Mouse (Mus musculus) layer of hippocampus, adult 8-10 months (tissue): ENCODE data around the gene Gm10097. TPM values are rescaled to one million over a fixed set of nuclear protein-coding genes. Genes with fewer than 3 reads are reported as not detected.

Source experiments
- DNase-seq, 2 experiments: peaks; one replicate each; pipeline ENCODE4 v3.0.0; 2022; ENCODE audit warnings: low spot score in 2 of 2
- total RNA-seq, 4 experiments: library from RNA; stranded (reverse); gene quantifications; 2 replicates each; pipeline ENCODE4 v1.2.4; 2022

Gm10097 gene
- total RNA-seq, 4 experiments from 2014 or later = not detected

DNA sequence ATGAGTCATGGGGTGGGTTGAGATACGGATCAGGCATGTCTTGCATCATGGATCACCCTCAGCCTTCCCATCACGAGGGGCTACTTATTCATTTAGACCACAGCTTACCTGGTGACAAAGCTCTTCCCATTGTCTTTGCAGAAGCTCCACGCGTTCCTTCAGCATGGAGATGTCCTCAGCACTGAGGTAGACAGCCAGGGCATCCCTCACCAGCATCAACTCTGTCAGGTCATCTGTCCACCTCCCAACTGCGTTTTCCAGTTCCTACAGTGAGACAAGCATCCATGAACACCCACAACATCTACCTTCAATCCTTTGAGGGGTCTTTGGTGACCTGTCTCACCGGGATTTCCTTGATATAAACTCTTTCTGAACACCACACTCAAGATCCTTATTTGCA is 14.7 kb downstream of the Gm10097 start:
- no peak for DNase-seq

DNA sequence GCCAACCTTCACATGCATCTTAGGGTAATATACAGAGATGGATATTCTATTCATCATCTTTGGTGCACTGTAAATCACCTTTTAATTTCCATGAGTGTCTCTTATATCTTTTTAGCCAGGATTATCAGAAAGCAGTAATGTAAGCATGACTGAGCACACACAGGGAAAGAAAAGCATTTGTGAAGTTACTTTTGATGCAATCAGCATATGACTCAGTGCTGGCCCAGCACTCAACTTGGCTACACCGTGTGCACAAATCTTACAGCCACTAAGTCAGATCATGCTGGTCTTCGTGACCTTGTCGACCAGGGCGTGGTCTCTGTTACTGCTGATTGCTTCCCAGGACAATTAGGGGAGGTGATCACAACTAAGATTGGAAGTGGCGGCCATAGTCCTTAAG is 16.8 kb downstream of the Gm10097 start:
- DNase-seq = no peak

DNA sequence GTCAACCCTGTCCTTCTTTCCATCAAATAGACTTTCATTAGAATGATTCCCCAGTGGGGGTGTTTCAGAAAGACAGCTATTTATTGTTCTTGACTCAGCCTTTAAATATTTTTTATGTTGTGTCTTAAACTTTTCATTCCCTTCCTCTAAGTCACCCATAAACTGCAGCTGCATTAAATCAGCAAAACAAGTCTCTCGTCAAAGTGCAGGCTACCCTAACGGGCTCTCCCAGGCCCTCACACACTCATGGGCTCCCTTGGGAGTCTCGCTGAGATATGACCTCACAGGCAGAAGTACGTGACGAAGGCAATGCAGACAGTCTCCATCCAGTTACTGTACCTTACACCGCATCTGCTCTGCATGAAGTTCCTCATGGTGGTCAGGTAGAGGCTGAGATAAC is 17.3 kb downstream of the Gm10097 start:
- no peak for DNase-seq

DNA sequence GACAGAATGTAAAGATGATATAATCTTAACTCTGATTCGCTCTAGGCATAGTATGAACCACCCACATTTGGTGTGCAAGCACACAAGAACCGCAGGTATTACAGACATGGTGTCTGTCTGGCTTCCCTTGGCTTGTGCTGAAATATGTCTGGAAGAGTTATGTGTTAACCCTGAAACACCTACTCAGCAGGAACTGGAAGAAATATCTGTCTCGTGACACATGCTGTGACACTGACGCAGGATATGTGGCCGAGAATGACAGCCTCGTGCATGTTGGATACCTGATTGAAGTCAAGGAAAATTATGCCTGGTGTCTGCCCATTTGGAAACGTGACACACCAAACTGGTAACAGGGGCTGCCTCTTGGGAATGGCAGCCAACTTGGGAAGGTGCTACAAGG is 18.3 kb downstream of the Gm10097 start:
- DNase-seq = no peak

DNA sequence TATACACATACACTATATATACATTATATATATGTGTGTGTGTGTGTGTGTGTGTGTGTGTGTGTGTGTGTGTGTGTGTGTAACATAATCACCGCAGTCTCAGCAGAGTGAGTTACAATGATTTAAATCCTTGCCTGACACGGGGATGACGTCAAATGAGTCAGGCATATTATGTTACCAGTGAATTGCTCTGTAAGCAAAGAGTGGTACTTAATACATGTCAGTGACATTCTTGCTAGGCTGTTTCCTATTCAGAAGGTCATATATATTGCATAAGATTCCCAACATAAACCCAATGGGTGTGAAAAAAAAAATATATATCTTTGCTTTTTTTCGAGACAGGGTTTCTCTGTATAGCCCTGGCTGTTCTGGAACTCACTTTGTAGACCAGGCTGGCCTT is 20.1 kb downstream of the Gm10097 start:
- no peak for DNase-seq

DNA sequence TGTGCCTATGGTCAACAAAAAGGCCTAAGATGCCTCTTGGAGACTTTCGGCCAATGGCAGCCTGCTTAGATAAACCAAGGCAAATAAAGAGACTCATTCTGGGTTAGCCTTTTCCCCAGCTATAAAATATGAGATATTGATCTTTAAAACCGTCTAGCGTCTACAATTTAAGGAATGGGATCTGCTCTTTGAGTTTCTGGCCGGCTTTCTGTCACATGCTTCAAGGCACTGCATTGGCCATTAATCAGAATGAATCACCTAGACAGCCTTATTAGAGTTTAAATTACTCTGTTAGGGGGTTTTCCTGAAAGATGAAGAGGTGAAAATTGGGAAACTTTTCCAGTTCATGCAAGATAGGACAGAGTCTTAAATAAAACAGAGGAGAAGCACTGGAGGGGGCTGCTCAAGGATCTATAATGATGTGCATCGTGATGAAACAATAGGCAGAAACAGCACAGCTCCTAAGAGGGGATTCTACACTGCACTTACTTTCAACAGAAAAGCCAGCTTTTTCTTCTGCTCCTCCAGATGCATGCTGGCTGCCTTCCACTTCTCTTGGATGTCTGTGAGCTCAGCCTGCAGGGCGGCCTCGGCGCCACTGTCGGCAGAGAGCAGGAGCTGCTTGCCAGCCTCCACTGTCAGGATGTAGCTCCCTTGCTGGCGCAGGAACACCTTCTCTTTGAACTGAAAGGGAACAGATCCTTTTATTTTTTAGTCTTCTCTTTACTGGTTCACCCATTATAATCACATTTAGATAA is 28.2 kb downstream of the Gm10097 start:
- DNase-seq = peak in 1 of 2 experiments; percentile 16

DNA sequence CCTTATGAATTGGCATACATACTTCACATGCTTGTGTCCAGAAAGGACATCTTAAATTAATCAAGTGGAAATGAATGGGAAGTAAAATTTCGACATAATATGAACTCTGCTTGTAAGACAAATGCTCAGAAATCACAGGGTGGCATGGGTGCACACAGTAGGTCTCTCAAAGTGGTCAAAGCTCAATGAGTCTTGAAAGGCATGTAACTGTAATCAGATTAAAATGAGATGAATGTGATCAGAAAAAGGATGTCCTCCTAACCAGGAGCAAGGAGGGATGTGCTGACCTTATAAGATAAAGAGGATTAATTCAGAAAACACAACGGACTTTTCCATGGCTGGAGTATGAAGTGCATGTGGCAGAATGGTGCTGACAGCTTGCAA is 28.8 kb downstream of the Gm10097 start:
- no peak for DNase-seq

DNA sequence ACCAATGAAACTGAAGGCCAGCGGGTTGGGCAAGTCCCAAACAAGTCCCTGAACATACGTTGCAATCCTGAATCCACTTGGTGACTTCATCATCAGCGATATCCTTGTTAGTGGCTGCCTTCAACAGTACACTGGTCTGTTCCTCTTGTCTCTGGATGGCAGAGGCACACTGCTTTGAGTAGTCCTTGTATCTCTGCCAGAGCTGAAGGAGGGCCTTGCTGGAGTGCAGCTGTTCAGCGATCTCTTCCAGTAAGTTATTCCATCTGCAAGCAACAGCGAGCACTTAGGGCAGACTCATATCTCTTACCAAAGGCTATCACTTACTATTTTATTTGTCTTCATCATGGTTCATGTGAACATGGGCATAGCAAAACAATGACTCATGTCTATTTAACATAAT is 41.8 kb downstream of the Gm10097 start:
- no peak for DNase-seq

DNA sequence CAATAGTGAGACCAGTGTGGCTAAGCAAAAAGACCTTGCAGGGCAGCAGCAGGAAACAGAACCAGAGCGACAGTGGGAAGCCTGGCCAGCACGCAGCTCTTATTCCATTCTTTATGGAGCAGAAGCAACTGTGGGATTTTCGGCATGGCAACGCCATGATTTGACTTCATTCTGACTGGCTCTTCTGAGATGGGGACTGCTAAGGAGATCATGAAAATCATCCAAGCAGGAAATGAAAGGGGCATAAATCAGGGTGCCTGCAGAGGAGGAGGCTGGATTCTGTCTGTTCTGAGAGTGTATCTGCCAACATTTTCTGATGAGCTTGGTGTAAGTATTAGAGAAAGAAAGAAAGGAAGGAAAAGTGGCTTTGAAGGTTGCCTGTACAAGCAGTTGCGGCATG is 47.2 kb downstream of the Gm10097 start:
- no peak for DNase-seq

DNA sequence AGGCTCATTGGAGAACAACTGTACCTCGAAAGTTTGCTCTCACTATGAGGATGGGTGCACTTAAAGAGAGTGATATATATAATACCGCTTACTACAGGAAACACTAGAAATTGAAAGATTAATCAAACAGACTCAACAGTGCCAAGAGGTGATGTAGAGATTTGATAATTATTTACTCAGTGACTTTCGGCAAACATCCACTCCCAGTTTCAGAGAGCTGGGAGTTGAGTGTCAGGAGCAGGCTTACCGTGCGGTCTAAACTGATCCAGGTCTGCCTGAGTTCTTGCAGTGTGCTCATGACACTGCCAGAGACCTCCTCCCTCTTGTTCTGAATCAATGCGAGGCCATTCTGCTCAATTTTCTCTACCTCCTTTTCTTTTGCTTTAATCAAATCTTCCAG is 47.7 kb downstream of the Gm10097 start:
- no peak for DNase-seq
